Mouse (Mus musculus) adrenal gland, postnatal 14 days (tissue): Measurements from ENCODE around the gene Uvrag. TPM values are rescaled to one million over a fixed set of nuclear protein-coding genes. Genes with fewer than 3 reads are reported as not detected.

Experiments used
- DNase-seq: peaks from one replicate; pipeline ENCODE4 v3.0.0; 2021; ENCODE audit warnings: mixed read lengths
- total RNA-seq: library from RNA; stranded (reverse); gene quantifications from 2 replicates; pipeline ENCODE4 v1.2.3, GENCODE M21; 2021

Uvrag gene
- total RNA-seq, 1 experiment from 2014 or later, result 42.3 TPM

- DNase-seq, result no peak
These were observed 3.4 kb downstream of the Uvrag start for GRCm38 (mm10) chr7:99137541-99137940.

DNA sequence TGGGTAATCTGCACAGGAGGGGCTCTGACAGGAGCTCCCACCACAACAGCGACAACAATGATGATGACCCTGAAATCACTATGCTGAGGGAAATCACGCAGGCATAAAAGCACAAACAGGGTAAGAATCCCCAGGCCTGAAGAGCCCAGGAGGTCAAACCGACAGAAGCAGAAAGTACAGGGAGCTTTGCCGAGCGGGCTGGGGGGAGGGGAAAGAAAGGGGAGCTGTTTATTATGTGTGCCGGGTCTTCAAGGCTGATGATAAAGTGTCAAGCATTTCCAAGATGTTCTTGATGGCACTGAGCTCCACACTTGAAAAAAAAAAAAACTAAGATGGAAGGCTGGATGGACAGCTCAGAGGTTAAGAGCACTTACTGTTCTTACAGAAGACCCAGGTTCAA, 4.2 kb downstream of the Uvrag start:
- no peak for DNase-seq

- DNase-seq, result no peak
These were observed 7.0 kb downstream of the Uvrag start for GRCm38 (mm10) chr7:99133811-99134402.

DNA sequence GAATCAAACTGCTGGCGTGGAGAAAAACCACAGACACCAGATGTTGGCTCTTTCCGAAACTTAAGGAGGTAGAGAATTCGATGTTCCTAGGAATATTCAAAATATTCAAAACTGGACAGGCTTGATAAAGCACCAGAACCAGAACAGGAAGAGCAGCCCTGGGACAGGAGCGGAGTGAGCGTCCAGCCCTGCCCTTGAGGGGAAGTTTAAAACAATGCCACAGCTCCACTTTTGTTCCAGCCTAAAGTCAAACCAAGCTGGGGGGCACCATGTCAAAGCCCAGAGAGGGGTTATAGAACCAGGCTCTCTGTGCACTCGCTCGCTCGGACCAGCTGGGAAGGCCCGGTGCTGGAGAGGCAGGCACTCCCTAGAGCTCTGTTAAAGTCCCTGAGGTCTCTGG, 8.3 kb downstream of the Uvrag start:
- DNase-seq, result no peak

DNA sequence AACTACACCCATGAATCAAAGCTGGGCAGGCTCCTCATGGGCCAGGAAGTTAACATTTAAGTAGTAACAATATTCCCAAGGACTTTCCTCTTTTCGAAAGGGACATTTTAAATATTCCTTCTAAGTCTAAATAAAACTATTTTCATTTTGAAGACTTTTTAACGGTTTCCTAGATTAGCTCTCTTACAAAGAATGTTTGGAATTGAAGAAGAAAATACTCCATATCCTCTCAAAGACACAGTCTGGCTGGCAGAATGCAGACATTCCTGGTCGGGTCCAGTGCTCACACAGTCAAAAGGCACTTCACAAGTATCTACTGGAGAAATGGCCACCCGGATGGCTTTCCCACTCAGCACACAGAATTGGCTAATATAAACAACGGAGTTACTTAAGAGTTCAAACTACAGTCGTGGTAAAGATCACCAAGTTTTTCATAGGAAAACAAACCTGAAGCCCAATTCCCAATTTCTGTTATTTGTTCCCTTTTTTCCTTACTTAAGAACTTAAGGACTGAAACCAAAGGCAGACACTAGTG, 9.1 kb downstream of the Uvrag start:
- DNase-seq, result no peak

DNA sequence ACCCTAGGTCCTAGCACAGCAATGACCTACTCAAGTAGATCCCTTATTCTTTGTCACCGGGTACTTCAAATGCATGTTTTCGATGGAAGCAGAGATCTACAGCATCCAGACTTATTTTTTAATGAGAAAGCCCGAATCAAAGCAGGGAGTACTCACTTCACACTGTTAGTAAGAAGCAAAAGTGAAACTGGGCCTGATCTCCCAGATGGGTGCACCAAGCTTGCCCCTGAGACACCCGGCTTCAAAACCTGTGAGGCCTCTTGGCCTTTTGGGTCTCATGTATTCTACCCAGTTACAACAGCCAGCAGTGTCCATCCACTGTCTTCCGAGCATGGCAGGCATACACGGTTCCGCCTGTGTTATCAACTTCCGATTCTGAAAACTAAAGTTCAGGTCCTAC, 12.0 kb downstream of the Uvrag start:
- DNase-seq, result no peak

GRCm38 (mm10) chr7:99128020-99128950, 12.7 kb downstream of the Uvrag start:
- no peak for DNase-seq

- DNase-seq, result peak; percentile 52
These were observed 14.9 kb downstream of the Uvrag start for GRCm38 (mm10) chr7:99126057-99126456.

GRCm38 (mm10) chr7:99122651-99123050, 18.3 kb downstream of the Uvrag start:
- DNase-seq, result no peak

- no peak for DNase-seq
These were observed 19.9 kb downstream of the Uvrag start for GRCm38 (mm10) chr7:99120865-99121521.

DNA sequence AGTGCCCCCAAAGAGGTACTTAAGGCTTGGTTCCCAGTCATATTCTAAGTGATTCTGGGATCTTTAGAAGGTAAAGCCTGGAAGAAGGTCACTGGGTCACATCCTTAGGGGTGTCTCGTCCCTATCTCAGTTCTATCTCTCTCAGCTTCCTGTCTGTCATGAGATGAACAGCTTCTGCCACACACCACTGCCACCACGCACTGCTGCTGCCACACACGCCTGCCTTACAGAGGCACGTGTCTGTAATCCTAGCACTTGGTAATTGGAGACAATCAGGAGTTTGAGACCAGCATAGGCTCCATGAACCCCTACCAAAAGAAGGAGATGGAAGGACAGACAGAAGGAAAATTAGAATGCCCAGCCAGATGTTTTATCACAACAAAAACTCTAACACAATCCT, 20.9 kb downstream of the Uvrag start:
- DNase-seq, result no peak

GRCm38 (mm10) chr7:99116781-99117180, 24.2 kb downstream of the Uvrag start:
- DNase-seq, result no peak

DNA sequence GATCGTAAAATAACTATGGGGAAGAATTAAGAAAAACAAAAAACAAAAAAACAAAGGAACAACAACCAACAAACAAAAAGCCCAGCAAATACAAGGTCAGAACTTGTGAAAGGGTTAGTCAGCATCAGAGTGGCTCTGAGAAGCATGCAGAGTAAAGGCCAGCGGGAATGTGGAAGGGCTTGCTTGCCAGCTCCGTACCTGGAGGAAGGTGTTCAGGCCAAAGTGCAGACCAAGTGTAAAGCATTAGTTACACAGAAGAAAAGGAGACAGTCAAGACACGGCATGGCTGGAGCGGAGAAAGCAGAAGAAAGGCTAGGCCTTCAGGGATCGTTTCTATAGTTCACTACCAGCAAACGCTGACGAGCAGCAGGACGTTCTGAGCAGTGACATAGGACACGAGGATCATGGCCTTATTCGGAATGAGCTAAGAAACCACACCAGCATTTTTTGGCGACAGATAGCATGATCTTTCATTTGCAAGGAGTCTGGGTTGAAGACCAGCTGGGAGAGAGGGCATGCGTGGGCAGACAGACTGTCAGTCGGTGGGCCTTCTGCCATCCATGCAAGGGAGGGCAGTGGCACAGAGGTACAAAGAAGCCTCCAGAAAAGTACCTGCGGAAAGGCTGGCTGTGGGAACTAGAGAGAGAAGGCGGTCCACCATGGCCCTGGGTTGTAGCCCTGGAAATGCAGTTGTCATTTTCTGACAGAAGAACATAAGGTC, 26.8 kb downstream of the Uvrag start:
- no peak for DNase-seq

DNA sequence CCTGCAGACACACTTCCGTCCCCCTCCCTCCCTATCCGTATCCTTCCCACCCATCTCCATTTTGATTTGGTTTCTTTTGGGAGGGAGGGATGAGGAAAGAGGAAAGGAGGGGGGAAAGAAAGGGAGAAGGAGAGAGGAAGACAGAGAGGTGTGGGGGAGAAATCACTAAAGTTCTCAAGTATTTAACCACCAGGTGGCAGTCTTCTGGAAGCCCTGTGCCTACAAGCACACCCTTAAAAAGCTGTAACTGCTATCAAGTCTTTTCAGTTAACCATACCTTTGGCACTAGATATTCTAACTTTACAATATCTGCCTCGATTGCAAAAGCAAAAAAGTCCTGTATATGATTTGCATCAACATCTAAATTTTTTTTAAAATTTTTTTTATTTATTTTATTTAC, 33.4 kb downstream of the Uvrag start:
- no peak for DNase-seq

GRCm38 (mm10) chr7:99106714-99107270, 34.1 kb downstream of the Uvrag start:
- no peak for DNase-seq

- no peak for DNase-seq
These were observed 39.0 kb downstream of the Uvrag start for GRCm38 (mm10) chr7:99101767-99102593.

DNA sequence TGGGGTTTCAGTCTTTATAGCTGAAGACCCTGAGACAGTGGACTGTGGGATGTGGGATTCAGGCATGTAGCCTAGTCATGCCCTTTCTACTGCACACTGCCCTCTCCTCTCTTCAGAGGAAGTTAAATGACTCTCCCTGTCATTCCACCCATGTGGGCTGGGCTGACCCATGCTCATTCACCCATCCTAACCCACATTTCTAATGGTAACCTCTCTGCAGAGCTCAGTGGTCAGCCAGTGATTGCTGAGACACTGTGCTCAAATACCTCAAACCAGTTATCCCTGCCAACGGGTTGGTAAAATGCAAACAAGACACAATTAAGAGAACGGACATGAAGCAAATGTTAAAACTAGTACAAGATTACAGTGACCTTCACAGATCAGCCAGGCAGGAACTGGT, 39.9 kb downstream of the Uvrag start:
- no peak for DNase-seq

GRCm38 (mm10) chr7:99100573-99100972, 40.4 kb downstream of the Uvrag start:
- DNase-seq, result no peak

DNA sequence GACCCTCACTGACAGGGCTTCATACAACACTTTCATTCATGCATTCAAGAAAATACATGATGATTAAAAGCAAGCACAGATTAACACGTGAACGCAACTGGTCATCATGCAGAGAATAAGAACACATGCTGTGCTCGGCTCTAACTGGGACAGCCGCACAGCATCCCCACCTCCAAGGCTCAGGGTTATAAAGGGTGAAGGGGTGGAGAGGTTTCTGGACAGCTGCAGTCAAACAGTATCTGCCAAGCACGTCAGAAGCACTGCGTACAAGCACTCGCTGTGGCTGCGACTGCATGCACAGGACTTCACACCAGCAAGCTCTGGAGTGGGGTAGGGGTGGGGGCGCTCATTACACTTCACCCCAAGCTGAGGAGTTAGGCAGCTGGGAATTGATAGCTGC, 40.9 kb downstream of the Uvrag start:
- no peak for DNase-seq

GRCm38 (mm10) chr7:99097781-99098180, 43.2 kb downstream of the Uvrag start:
- DNase-seq, result no peak

DNA sequence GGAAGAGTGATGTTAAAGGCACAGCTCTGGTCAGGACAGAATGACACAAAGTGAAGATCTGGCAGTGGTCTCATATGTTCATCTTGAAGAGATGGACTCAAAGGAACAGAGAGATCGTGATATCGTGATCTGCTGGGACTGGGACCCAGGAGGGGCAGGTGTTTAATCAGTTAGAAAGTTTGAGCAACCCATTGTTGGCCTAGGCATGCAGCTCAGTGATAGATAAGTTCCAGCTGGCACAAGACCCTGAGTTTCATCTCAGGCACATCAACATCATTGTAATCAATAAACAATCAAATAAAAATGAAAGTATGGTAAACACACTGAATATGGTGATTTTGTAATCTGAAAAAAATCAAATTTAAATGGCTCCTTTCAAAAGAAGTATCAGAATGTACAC, 43.8 kb downstream of the Uvrag start:
- DNase-seq, result no peak
